Mouse (Mus musculus) T-helper 2 cell (primary cell): ENCODE measurements around the gene Mre11a.

ENCODE experiments used
- in situ Hi-C: fragments of 300-600 bp; cut with MboI, MseI; formaldehyde crosslinking; loops from one replicate; pipeline ENCODE4 v1.15.1; 2025; ENCODE audit warnings: high pct_unique_total_duplicates

The Mre11a gene

GRCm38 (mm10) chr9:14784039-14785002 lies at the start of gene Mre11a, which contains the start of gene Ankrd49:
Gene Mre11a, plus strand, starts transcription at chr9:14784654.
Gene Ankrd49, minus strand, starts transcription at chr9:14784856.
- in situ Hi-C loops = loop anchor here (10.0 kb wide), 1 partner anchor 230 kb away; no protein-coding TSS in a partner anchor

- in situ Hi-C loops = no loop called here
Measured at GRCm38 (mm10) chr9:14739498-14740150, 44.8 kb upstream of the Mre11a start.

GRCm38 (mm10) chr9:14740151-14740924 lies 44.1 kb upstream of the Mre11a start, which contains the start of gene Piwil4:
Gene Piwil4, minus strand, starts transcription at chr9:14740733.
- in situ Hi-C loops = no loop called here

GRCm38 (mm10) chr9:14750901-14751502 lies 33.5 kb upstream of the Mre11a start:
- in situ Hi-C loops = no loop called here

- in situ Hi-C loops = no loop called here
Measured at GRCm38 (mm10) chr9:14751503-14752000, 32.9 kb upstream of the Mre11a start.

- in situ Hi-C loops = no loop called here
Measured at GRCm38 (mm10) chr9:14752001-14752522, 32.4 kb upstream of the Mre11a start, which contains the start of gene Fut4. Gene Fut4, minus strand, starts transcription at chr9:14752393.

- in situ Hi-C loops = no loop called here
Measured at GRCm38 (mm10) chr9:14753947-14754346, 30.5 kb upstream of the Mre11a start.

GRCm38 (mm10) chr9:14754469-14754868 lies 30.0 kb upstream of the Mre11a start:
- in situ Hi-C loops = no loop called here

GRCm38 (mm10) chr9:14758590-14758989 lies 25.9 kb upstream of the Mre11a start:
- in situ Hi-C loops = no loop called here

GRCm38 (mm10) chr9:14759261-14759660 lies 25.2 kb upstream of the Mre11a start:
- in situ Hi-C loops = no loop called here

GRCm38 (mm10) chr9:14764765-14765164 lies 19.7 kb upstream of the Mre11a start:
- in situ Hi-C loops = no loop called here

- in situ Hi-C loops = no loop called here
Measured at GRCm38 (mm10) chr9:14769811-14770210, 14.6 kb upstream of the Mre11a start.

GRCm38 (mm10) chr9:14770803-14771471 lies 13.5 kb upstream of the Mre11a start, which contains the start of gene 1700012B09Rik:
Gene 1700012B09Rik, minus strand, starts transcription at chr9:14771030.
- in situ Hi-C loops = no loop called here

- in situ Hi-C loops = no loop called here
Measured at GRCm38 (mm10) chr9:14772074-14772473, 12.4 kb upstream of the Mre11a start.

- in situ Hi-C loops = no loop called here
Measured at GRCm38 (mm10) chr9:14773813-14774212, 10.6 kb upstream of the Mre11a start.

- in situ Hi-C loops = no loop called here
Measured at GRCm38 (mm10) chr9:14778341-14778740, 6.1 kb upstream of the Mre11a start.

GRCm38 (mm10) chr9:14787356-14787755 lies 2.9 kb downstream of the Mre11a start:
- in situ Hi-C loops = loop anchor here (10.0 kb wide), 1 partner anchor 227 kb away; no protein-coding TSS in a partner anchor

GRCm38 (mm10) chr9:14805714-14806113 lies 21.3 kb downstream of the Mre11a start:
- in situ Hi-C loops = loop anchor here (5.0 to 10.0 kb wide), 2 partner anchors 459 to 537 kb away; no protein-coding TSS in a partner anchor

GRCm38 (mm10) chr9:14806786-14807185 lies 22.3 kb downstream of the Mre11a start:
- in situ Hi-C loops = loop anchor here (5.0 to 10.0 kb wide), 2 partner anchors 458 to 536 kb away; no protein-coding TSS in a partner anchor

GRCm38 (mm10) chr9:14810111-14810510 lies 25.7 kb downstream of the Mre11a start:
- in situ Hi-C loops = no loop called here
